Mouse (Mus musculus): ENCODE measurements around the gene Gm10491. TPM values are rescaled to one million over a fixed set of nuclear protein-coding genes. Genes with fewer than 3 reads are reported as not detected.

The Gm10491 gene
- polyA plus RNA-seq (2016; fragmentation: Nextera tagmentation; extraction: Ambion mirVana) = not detected in 2 replicates

DNA sequence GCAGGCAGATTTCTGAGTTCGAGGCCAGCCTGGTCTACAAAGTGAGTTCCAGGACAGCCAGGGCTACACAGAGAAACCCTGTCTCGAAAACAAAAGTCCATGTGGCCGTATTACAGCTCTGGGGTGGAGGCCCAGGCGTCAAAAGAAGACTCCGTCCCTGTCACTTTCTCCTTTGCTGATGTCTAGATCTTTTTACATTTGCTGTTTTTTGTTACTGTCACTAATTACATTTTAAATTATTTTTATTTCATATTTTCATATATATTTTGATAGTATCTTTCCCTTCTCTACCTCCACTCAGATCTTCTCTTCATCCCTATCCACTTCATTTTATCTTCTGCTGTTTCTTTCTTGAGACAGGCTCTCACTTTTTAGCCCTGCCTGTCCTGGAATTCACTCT, at the start of gene Gm10491:
Gm10491 (minus strand) TSS at position 101 of the 400 bp plus-strand sequence.
- Histone ChIP-seq H3K4me1 (replicated peaks) (no peaks in the 10 kb centered on the region), H3K9ac (no peak within 1 kb of the TSS), H3K9me3 (replicated peaks) (no peaks in the 10 kb centered on the region), H3K36me3 (peaks cover 21% of the 10 kb centered on the region), H3K4me3 (no peak within 1 kb of the TSS), H3K4me2 (no peak within 1 kb of the TSS), H3K27me3 (replicated peaks) (no peaks in the 10 kb centered on the region), H3K27ac (ENCODE audit: poor library complexity, severe bottlenecking) (no peak within 1 kb of the TSS)
- 82% methylated on average over 5 of the region's 5 CpGs for WGBS
- ATAC-seq (ENCODE audit: insufficient number of reproducible peaks, low FRiP score) = no peak

- Histone ChIP-seq H3K9me3 (replicated peaks) (no peaks in the 10 kb centered on the region), H3K4me3 (no peak overlapping the region), H3K4me2 (no peak overlapping the region), H3K4me1 (replicated peaks) (peaks cover 5% of the 10 kb centered on the region; the same call in 1 of the 2 replicates), H3K27me3 (replicated peaks) (no peaks in the 10 kb centered on the region), H3K36me3 (no peaks in the 10 kb centered on the region), H3K27ac (ENCODE audit: poor library complexity, severe bottlenecking) (no peak overlapping the region), H3K9ac (no peak overlapping the region)
- 87% methylated on average over 7 of the region's 7 CpGs for WGBS
- ATAC-seq (ENCODE audit: insufficient number of reproducible peaks, low FRiP score) = no peak
These were observed 42.5 kb upstream of the Gm10491 start for GRCm38 (mm10) chrX:7950091-7950490.

- Histone ChIP-seq H3K4me3 (peak overlapping the region; percentile 62), H3K9me3 (replicated peaks) (no peaks in the 10 kb centered on the region), H3K36me3 (no peaks in the 10 kb centered on the region; the same call in 1 of the 2 replicates), H3K9ac (peak overlapping the region; percentile 67), H3K27ac (ENCODE audit: poor library complexity, severe bottlenecking) (peak overlapping the region; percentile 44), H3K4me2 (peak overlapping the region; percentile 57), H3K27me3 (replicated peaks) (no peaks in the 10 kb centered on the region), H3K4me1 (replicated peaks) (peaks cover 5% of the 10 kb centered on the region; the same call in 1 of the 2 replicates)
- peak; percentile 98 for ATAC-seq (ENCODE audit: insufficient number of reproducible peaks, low FRiP score)
- WGBS = 9% methylated on average over 38 of the region's 38 CpGs
These were observed 40.4 kb upstream of the Gm10491 start for GRCm38 (mm10) chrX:7947900-7948492.

DNA sequence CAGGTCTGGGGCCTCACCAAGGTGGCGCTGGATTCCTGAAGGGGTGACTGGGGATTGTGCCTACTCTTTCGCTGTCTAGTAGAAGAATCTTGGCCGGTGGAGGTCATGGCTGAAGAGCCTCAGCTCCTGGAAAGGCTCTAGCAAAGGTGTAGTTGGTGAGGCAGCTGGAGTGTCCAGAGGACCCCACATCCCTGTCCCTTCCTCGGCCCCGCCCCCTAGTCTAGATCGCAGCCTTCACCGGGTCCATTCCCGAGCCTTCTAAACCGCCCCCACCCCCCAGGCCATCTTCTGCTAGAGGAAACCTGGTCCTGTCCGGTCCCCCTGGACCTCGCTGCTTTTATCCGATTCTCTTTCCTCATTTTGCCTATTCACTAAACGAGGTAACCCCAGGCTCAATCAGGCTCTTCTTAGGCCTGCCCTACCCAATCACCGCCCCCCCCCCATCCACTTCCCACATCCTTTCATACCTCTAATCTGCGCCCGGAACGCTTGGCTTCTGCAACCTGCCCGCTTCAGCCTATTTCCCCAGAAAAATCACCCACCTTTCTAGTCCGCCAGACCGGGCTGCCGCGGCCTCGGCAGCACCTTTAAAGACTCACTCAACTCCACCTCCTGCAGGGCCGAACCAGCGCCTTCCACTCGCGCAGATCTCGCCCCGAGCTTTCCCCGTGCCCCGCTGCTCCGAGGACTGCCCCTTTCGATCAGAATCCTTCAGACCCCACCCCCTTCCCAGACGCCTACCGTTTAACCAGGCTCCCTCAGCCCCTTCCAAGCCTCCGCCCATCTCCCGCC, 39.7 kb upstream of the Gm10491 start, which contains the start of gene Hdac6:
Hdac6 (minus strand) TSS at position 782 of the 792 bp plus-strand sequence.
- Histone ChIP-seq H3K4me3 (peak within 1 kb of the TSS; percentile 62), H3K4me1 (replicated peaks) (peaks cover 5% of the 10 kb centered on the region; the same call in 1 of the 2 replicates), H3K27ac (ENCODE audit: poor library complexity, severe bottlenecking) (peak within 1 kb of the TSS; percentile 44), H3K4me2 (peak within 1 kb of the TSS; percentile 77), H3K9me3 (replicated peaks) (no peaks in the 10 kb centered on the region), H3K9ac (peak within 1 kb of the TSS; percentile 73), H3K27me3 (replicated peaks) (no peaks in the 10 kb centered on the region), H3K36me3 (no peaks in the 10 kb centered on the region; the same call in 1 of the 2 replicates)
- ATAC-seq (ENCODE audit: insufficient number of reproducible peaks, low FRiP score) = peak; percentile 23
- WGBS = 13% methylated on average over 36 of the region's 37 CpGs

GRCm38 (mm10) chrX:7945618-7946017, 38.0 kb upstream of the Gm10491 start:
- H3K9me3 ChIP-seq (replicated peaks) = no peaks in the 10 kb centered on the region
- ATAC-seq (ENCODE audit: insufficient number of reproducible peaks, low FRiP score) = no peak
- WGBS = 82% methylated on average over 8 of the region's 8 CpGs
- no peak overlapping the region for H3K9ac ChIP-seq
- no peaks in the 10 kb centered on the region for H3K27me3 ChIP-seq (replicated peaks)
- H3K4me3 ChIP-seq = no peak overlapping the region
- peaks cover 8% of the 10 kb centered on the region; the same call in 1 of the 2 replicates for H3K36me3 ChIP-seq
- H3K4me2 ChIP-seq = no peak overlapping the region
- H3K4me1 ChIP-seq (replicated peaks) = peaks cover 5% of the 10 kb centered on the region; the same call in 1 of the 2 replicates
- H3K27ac ChIP-seq (ENCODE audit: poor library complexity, severe bottlenecking) = no peak overlapping the region

- H3K9ac ChIP-seq = no peak overlapping the region
- ATAC-seq (ENCODE audit: insufficient number of reproducible peaks, low FRiP score) = no peak
- H3K4me1 ChIP-seq (replicated peaks) = no peaks in the 10 kb centered on the region
- H3K4me3 ChIP-seq = no peak overlapping the region
- H3K36me3 ChIP-seq = peaks cover 56% of the 10 kb centered on the region
- no peaks in the 10 kb centered on the region for H3K27me3 ChIP-seq (replicated peaks)
- no peak overlapping the region for H3K4me2 ChIP-seq
- H3K9me3 ChIP-seq (replicated peaks) = no peaks in the 10 kb centered on the region
- H3K27ac ChIP-seq (ENCODE audit: poor library complexity, severe bottlenecking) = no peak overlapping the region
- WGBS = 87% methylated on average over 6 of the region's 6 CpGs
These were observed 30.0 kb upstream of the Gm10491 start for GRCm38 (mm10) chrX:7937667-7938066.

DNA sequence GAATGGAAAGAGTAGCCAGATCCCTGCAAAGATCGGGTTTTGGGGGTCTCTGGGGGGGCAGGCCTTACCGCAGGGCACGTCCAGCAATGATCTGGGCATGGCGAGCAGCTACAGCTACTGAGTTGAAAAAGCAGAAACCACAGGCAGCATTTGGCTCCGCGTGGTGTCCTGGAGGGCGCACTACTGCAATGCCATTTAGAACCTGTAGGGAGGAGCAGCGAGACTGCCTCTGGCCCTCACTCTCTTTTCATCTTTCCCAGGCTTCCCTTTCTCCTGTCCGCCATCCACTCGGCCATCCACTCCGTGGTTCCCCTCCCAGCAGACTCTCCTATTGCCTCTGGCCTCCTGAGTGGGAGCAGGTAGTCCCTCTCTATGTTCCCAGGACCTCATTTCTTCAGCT, 29.2 kb upstream of the Gm10491 start:
- ATAC-seq (ENCODE audit: insufficient number of reproducible peaks, low FRiP score) = no peak
- no peaks in the 10 kb centered on the region for H3K4me1 ChIP-seq (replicated peaks)
- no peak overlapping the region for H3K4me3 ChIP-seq
- no peaks in the 10 kb centered on the region for H3K27me3 ChIP-seq (replicated peaks)
- peaks cover 59% of the 10 kb centered on the region for H3K36me3 ChIP-seq
- H3K9ac ChIP-seq = no peak overlapping the region
- H3K9me3 ChIP-seq (replicated peaks) = no peaks in the 10 kb centered on the region
- 48% methylated on average over 11 of the region's 11 CpGs for WGBS
- no peak overlapping the region for H3K27ac ChIP-seq (ENCODE audit: poor library complexity, severe bottlenecking)
- no peak overlapping the region for H3K4me2 ChIP-seq

GRCm38 (mm10) chrX:7928270-7928790, 20.7 kb upstream of the Gm10491 start, which contains the start of gene Eras:
TSS of gene Eras (minus strand) at chrX:7928607.
- H3K4me3 ChIP-seq = no peak within 1 kb of the TSS
- H3K9ac ChIP-seq = no peak within 1 kb of the TSS
- H3K27ac ChIP-seq (ENCODE audit: poor library complexity, severe bottlenecking) = no peak within 1 kb of the TSS
- H3K4me1 ChIP-seq (replicated peaks) = no peaks in the 10 kb centered on the region
- peak within 1 kb of the TSS; percentile 34 for H3K4me2 ChIP-seq
- H3K9me3 ChIP-seq (replicated peaks) = no peaks in the 10 kb centered on the region
- 17% methylated on average over 15 of the region's 19 CpGs for whole genome bisulfite sequencing
- ATAC-seq (ENCODE audit: insufficient number of reproducible peaks, low FRiP score) = no peak
- peaks cover 52% of the 10 kb centered on the region for H3K27me3 ChIP-seq (replicated peaks)
- H3K36me3 ChIP-seq = peaks cover 32% of the 10 kb centered on the region

DNA sequence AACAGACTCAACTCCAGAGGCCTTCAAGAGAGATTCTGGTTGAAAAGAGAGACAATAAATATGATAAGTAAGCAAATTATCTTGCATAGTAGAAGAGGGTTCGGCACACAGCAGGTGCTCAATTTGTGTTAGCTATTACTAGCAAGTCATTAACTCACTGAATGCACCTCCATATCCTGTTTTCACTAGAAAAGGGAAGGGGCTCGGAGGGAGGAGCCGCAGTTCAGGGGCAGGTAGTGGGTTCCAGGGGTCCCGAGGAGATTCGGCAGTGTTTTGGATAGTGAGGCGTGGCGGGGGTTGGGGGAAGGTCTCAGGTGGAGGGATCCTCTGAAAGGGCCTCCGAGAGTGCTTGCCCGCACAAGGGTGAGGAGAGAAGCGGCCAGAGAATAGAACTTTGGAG, 19.5 kb upstream of the Gm10491 start:
- peaks cover 4% of the 10 kb centered on the region; the same call in 1 of the 2 replicates for H3K4me1 ChIP-seq (replicated peaks)
- H3K4me2 ChIP-seq = peak overlapping the region; percentile 34
- H3K9me3 ChIP-seq (replicated peaks) = no peaks in the 10 kb centered on the region
- H3K4me3 ChIP-seq = no peak overlapping the region
- WGBS = 10% methylated on average over 10 of the region's 10 CpGs
- no peak overlapping the region for H3K9ac ChIP-seq
- peaks cover 65% of the 10 kb centered on the region for H3K27me3 ChIP-seq (replicated peaks)
- no peak overlapping the region for H3K27ac ChIP-seq (ENCODE audit: poor library complexity, severe bottlenecking)
- peaks cover 27% of the 10 kb centered on the region for H3K36me3 ChIP-seq
- ATAC-seq (ENCODE audit: insufficient number of reproducible peaks, low FRiP score) = no peak

- no peak overlapping the region for H3K9ac ChIP-seq
- H3K4me1 ChIP-seq (replicated peaks) = peaks cover 7% of the 10 kb centered on the region; the same call in 1 of the 2 replicates
- no peak overlapping the region for H3K27ac ChIP-seq (ENCODE audit: poor library complexity, severe bottlenecking)
- H3K27me3 ChIP-seq (replicated peaks) = peaks cover 73% of the 10 kb centered on the region
- 61% methylated on average over 6 of the region's 6 CpGs for WGBS
- no peak overlapping the region for H3K4me2 ChIP-seq
- peaks cover 19% of the 10 kb centered on the region for H3K36me3 ChIP-seq
- no peaks in the 10 kb centered on the region for H3K9me3 ChIP-seq (replicated peaks)
- H3K4me3 ChIP-seq = no peak overlapping the region
- no peak for ATAC-seq (ENCODE audit: insufficient number of reproducible peaks, low FRiP score)
These were observed 18.6 kb upstream of the Gm10491 start for GRCm38 (mm10) chrX:7926266-7926665.

DNA sequence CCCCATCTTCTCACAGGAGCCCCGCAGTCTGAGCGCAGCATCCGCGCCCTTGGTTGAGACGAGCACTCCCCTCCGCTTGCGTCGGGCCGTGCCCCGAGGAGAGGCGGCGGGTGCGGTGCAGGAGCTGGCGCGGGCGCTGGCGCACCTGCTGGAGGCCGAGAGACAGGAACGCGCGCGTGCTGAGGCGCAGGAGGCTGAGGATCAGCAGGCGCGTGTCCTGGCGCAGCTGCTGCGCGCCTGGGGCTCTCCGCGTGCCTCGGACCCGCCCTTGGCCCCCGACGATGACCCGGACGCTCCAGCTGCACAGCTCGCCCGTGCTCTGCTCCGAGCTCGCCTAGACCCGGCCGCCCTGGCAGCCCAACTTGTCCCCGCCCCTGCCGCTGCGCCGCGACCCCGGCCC, 14.4 kb upstream of the Gm10491 start:
- WGBS = 10% methylated on average over 40 of the region's 48 CpGs
- Histone ChIP-seq H3K27ac (ENCODE audit: poor library complexity, severe bottlenecking) (no peak overlapping the region), H3K4me3 (peak overlapping the region; percentile 37), H3K36me3 (no peaks in the 10 kb centered on the region), H3K9me3 (replicated peaks) (0 out of 2 replicates have a peak, but pooled peaks cover 3% of the 10 kb centered on the region), H3K4me1 (replicated peaks) (peaks cover 13% of the 10 kb centered on the region; the same call in 1 of the 2 replicates), H3K27me3 (replicated peaks) (peaks cover 80% of the 10 kb centered on the region), H3K4me2 (peak overlapping the region; percentile 62), H3K9ac (no peak overlapping the region)
- no peak for ATAC-seq (ENCODE audit: insufficient number of reproducible peaks, low FRiP score)

All from heart, embryonic 12.5 days (tissue).